Mouse (Mus musculus) ES-Bruce4 (cell line): ENCODE results near the gene Sdf2.
"Not testable (repeated sequence)": the region's sequence is repeated elsewhere in the genome, so short reads cannot be mapped to it uniquely, and the experiment has no call there.

Experiments
- CTCF ChIP-seq: IDR thresholded peaks from one replicate; pipeline ENCODE4 v1.8.1; 2011; ENCODE audit warnings: low read depth, low read length
- EP300 ChIP-seq: IDR thresholded peaks from 2 replicates; pipeline ENCODE4 v1.6.1; 2011; ENCODE audit warnings: low read depth, low read length; ENCODE audit not compliant: insufficient read depth
- POLR2A ChIP-seq: IDR thresholded peaks from one replicate; pipeline ENCODE4 v1.8.1; 2011; ENCODE audit warnings: low read length; ENCODE audit not compliant: insufficient read depth

- TF ChIP-seq POLR2A, EP300: not testable (repeated sequence)
- TF ChIP-seq CTCF: peak; percentile 26
These were observed 30.6 kb downstream of the Sdf2 start for GRCm38 (mm10) chr11:78276169-78276568.
